Mouse (Mus musculus): ENCODE measurements around the gene Prss16.

The Prss16 gene

DNA sequence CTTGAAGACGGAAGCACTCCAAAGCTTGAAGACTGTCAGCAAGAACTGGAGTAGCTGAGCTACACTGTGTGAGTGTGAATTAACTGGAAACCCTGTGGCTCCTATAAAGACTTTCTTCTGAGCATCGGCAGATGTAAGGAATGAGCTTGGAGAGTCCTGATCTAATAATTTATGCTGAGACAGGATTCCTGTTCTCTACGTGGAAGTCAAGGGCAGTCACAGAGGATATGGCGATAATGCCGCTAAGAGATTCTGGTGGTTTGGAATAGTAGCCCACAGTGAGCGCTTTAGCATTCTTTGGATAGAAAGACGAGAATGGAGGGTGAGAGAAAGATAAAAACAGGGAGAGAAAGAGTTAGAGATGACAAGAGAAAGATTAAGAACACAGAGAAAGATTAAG is 1.7 kb downstream of the Prss16 start:
- no peak for ATAC-seq (ENCODE audit: insufficient number of reproducible peaks, low FRiP score, low TSS enrichment)

- no peak for ATAC-seq (ENCODE audit: insufficient number of reproducible peaks, low FRiP score, low TSS enrichment)
Observed at GRCm38 (mm10) chr13:22007121-22007510, 2.4 kb downstream of the Prss16 start.

DNA sequence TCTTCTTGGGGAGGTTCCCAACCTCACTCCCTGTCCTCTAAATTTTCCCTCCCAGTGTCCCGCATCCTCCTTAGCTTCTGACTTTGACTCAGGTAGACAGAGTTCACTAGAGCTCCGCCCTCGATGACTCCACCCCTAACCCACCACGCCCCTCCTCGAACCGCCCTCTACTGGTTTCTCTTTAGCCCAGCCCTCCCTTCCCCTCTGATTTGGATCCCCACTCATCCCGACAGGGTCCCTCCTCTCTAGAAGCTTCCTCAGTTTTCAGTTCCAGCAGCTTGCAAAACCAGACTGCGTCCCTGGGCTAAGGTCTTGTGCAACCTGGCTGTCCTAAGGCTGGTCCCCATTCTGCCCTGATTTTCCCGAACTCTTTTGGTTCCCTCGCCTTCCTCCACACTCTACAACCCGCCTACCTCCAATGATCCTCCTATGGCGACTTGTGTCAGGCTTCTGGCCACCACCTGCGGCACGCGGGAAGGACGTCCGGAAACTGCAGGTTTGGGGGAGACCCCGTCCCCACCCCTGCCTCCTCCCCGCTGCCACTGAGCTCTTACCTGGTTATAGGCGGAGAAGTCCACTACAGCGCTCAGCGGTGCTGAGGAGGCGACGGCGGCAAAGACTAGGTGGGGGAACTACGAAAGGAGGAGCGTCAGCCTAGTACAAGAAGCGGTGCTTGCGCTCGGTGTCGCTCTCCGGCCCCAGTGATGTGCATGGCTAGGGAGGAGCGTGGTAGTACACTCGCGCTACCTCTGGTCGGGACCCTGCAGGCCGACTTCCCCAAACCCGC is 3.0 kb downstream of the Prss16 start:
- no peak for ATAC-seq (ENCODE audit: insufficient number of reproducible peaks, low FRiP score, low TSS enrichment)

DNA sequence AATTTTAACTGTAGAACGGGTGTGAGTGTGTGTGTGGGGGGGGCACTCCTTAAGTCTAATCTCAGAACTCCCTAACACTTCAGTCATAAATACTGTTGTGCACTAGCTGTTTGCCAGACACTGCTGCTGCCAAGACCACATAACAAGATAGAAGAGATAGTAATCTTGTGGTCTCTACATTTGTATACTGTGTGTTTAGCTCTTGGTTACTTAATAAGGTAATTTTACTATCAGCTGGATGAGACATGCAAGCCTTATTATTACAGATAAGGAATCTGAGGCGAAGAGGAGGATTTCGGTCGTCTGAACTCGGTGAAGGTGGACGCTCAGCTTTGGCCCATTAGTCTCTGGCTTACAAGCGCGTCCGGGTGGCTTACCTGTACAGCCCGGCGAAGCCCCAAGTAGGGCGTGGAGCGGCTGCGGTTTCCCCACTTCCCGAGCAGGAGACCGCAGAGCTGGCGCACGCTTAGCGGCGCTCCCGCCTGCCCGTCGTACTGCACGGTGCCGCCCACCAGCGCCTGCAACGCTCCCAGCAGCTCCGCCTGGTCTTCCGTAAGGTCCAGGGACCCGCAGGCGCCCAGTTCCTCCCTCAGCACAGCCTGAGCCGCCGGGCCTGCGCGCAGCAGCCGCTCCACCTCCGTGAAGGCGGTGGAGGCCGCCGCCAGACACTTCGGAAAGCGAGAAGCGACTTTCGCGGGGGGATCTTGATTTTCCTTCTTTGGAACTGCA is 3.8 kb downstream of the Prss16 start:
- ATAC-seq (ENCODE audit: insufficient number of reproducible peaks, low FRiP score, low TSS enrichment): no peak

DNA sequence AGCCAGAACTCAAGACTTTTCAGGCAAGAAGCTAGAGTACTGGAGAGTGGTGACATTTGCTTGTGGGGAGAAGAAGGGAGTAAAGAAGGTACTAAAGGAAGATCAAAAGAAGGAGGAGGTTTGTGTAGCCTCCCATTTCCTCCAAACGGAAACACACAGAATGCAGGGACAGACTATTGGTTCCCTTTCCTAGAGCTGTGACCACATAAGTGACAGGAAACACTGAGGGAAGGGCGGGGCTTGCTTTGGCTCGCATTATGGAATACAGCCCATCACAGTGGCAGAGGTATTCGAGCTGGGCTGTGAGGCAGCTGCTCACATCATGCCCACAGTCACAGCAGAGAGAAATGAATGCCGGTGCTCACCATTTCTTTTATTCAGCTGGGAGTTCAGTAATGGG is 7.7 kb downstream of the Prss16 start:
- no peak for ATAC-seq (ENCODE audit: insufficient number of reproducible peaks, low FRiP score, low TSS enrichment)

DNA sequence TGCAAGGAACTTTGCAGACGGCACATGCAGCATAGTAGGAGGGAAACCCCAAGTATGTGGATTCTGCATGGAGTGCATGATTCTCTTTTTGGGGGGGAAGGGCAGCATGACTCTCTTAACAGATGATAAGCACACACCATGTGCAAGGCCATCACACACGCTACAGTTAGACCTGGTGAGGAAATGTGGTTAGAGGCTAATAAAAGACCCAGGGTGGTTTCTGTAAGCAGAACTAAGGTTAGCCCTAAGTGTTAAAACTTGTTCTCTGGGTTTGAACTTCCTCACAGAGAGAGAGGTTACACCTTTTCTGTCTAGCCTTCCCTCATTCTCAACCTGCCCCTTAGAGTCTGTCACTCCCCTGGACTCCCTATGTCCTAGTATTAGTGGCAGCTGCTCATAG is 8.2 kb downstream of the Prss16 start:
- ATAC-seq (ENCODE audit: insufficient number of reproducible peaks, low FRiP score, low TSS enrichment): no peak

GRCm38 (mm10) chr13:21999147-21999546 is 10.4 kb downstream of the Prss16 start:
- no peak for ATAC-seq (ENCODE audit: insufficient number of reproducible peaks, low FRiP score, low TSS enrichment)

DNA sequence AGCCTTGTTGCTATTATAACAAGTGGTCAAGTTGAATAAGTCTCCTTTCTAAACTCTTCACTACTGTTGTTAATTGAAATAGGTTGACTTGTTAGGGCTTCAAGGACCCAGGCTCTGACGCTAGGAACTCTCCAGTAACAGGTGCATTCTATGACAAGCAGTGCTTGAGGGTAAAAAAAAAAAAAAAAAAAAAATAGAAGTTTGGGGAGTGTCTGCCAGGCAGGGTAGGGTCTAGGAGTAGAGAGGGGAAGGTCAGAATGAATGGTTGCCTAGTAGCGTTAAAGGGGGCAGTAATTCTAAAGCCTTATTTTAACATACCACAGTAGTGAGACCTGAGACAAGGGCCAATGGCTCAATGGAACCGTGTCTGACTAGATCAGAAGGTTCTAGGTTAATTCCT is 11.1 kb downstream of the Prss16 start:
- no peak for ATAC-seq (ENCODE audit: insufficient number of reproducible peaks, low FRiP score, low TSS enrichment)

GRCm38 (mm10) chr13:21997821-21998220 is 11.7 kb downstream of the Prss16 start:
- no peak for ATAC-seq (ENCODE audit: insufficient number of reproducible peaks, low FRiP score, low TSS enrichment)

GRCm38 (mm10) chr13:21997201-21997820 is 12.2 kb downstream of the Prss16 start:
- no peak for ATAC-seq (ENCODE audit: insufficient number of reproducible peaks, low FRiP score, low TSS enrichment)

GRCm38 (mm10) chr13:21996840-21997185 is 12.7 kb downstream of the Prss16 start:
- no peak for ATAC-seq (ENCODE audit: insufficient number of reproducible peaks, low FRiP score, low TSS enrichment)

GRCm38 (mm10) chr13:21996101-21996839 is 13.3 kb downstream of the Prss16 start:
- no peak for ATAC-seq (ENCODE audit: insufficient number of reproducible peaks, low FRiP score, low TSS enrichment)

DNA sequence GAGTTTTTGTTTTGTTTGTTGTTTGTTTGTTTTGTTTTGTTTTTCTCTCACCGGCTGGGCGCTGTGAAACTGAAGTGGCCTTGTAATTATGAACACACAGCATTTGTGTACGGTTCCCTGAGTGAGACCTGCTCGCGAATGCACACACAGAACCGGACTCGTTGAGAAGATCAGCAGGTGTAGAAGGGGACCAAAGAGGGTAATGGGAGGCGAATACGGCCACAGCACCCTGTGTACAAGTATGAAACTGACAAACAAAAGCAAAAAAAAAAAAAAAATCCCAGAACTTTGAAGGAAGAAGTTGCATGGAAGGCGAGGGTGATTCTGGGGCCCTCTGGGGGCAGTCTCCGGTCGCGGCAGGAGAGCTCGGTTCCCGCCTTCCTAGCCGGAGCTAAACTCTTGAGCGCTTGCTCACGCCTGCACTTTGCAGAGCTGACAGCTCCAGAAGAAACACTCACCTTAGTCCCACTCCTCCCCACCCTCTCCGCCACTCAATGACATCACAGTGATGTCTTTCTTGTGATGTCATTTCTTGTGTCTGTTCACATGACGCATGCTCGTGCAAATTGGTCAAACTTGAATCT is 14.1 kb downstream of the Prss16 start:
- ATAC-seq (ENCODE audit: insufficient number of reproducible peaks, low FRiP score, low TSS enrichment): no peak

- ATAC-seq (ENCODE audit: insufficient number of reproducible peaks, low FRiP score, low TSS enrichment): no peak
Observed at GRCm38 (mm10) chr13:21994896-21995295, 14.6 kb downstream of the Prss16 start.

GRCm38 (mm10) chr13:21993957-21994738 is 15.4 kb downstream of the Prss16 start:
- no peak for ATAC-seq (ENCODE audit: insufficient number of reproducible peaks, low FRiP score, low TSS enrichment)

DNA sequence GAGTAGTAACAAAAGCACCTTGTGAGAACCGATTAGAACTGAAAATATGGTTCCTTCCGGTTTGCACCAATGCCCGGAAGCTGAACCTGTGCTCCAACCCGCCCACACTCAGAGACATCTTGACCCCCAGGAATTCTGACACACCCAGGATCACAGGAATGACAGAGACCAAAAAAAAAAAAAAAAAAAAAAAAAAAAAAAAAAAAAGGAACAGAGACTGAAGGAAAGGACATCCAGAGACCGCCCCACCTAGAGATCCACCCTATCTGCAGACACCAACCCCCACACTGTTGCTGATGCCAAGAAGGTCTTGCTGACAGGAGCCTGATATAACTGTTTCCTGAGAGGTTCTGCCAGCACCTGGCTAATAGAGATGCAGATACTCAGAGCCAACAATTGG is 17.0 kb downstream of the Prss16 start:
- ATAC-seq (ENCODE audit: insufficient number of reproducible peaks, low FRiP score, low TSS enrichment): no peak

DNA sequence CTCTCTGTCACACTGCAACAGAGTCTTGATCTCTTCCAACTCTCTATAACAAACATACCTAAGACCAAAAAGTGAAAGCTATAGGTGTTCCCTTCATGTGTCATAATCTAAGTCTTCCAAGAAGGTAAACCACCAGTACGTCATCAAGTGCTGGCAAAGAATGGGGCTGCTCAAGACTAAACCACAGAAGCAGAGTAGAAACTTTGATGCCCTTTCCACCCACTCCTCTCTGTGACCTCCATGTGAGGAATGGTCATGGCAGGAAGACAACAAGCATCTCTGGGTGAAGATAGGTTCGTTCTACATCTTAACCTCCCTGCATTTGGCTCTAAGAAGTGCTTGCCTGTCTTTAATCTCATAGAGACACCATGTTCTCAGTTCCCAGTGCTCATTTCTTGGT is 25.1 kb downstream of the Prss16 start:
- no peak for ATAC-seq (ENCODE audit: insufficient number of reproducible peaks, low FRiP score, low TSS enrichment)

- ATAC-seq (ENCODE audit: insufficient number of reproducible peaks, low FRiP score, low TSS enrichment): no peak
Observed at GRCm38 (mm10) chr13:21981803-21982193, 27.7 kb downstream of the Prss16 start.

DNA sequence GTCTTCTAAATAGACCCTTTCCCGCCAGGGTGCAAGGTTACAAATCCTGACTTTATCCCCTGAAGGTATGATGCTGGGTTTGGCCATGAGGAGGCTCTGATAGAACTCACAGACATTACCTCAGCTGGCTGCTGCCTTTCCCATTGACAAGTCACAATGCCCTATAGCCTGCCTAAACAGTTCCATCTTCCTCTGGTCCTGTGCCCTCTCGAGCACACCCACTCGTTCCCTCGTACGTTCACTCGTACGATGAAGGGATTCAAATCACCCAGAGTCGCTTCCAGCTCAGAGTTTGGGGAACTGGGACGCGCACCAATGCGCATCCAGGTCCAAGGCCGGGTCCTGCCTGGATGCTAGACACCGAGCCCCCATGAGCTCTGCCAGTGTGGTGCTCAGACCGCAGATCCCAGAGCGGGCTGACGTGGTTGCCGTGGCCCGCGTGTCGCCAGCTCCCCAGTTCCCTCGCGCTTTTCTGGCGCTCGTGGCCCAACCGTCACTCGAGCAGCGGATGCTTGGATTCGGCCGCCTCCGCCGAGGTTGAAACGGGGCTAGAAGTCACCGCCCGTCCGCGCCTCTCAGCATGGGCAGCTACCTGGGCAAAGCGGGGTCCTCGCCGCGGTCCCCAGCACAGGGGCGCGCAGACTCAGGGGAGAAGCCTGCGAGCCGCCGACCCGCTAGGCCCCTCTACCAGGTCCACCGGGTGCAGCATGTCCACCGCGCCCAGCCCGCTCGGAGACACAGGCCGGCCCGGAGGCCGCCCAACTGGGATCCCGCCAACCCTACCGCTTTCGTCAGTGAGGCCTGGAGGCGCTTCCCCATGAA is 28.4 kb downstream of the Prss16 start, which contains the start of gene Pom121l2:
Gene Pom121l2, plus strand, starts transcription at position 214 of the 822 bp plus-strand sequence.
- ATAC-seq (ENCODE audit: insufficient number of reproducible peaks, low FRiP score, low TSS enrichment): peak; percentile 36; the same call in 1 of the 2 replicates

Data from cerebellum, adult (tissue).